In the genomic region with DNA sequence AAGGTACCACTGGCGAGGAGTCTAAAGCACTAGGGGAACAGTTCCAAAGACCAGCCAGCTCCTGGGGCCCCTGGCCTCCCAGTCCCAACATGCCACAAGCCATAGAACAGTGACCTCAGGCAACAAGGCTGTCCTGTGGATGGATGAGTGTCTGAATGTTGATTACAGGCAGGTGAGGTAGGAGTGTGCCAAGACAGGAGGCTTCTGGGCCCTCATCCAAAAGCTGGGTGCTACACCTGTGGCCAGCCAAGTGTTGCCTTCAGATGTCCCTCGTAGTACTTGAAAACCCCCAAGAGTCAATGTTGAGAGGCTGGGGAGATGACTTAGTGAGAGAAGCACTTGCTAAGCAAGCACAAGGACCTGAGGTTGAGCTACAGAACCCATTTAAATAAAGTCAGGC, we compare ENCODE assay signal across 16 mouse cellular contexts.
"Had no signal": no experiment of that assay in that cellular context is flagged by ENCODE, and none has a peak within 500 bp of the region (broad histone marks: within the 10 kb centered on the region; RNA-seq: fewer than 3 reads in every experiment).

No protein-coding gene starts in this region.

- H3K4me3 ChIP-seq: lung, embryonic 15.5 days; megakaryocyte, embryonic 14.5 days; midbrain, embryonic 12.5 days; midbrain, embryonic 15.5 days; neural tube, embryonic 12.5 days; stomach, embryonic 15.5 days had no signal

- DNase-seq: liver, postnatal 0 days; lung, adult 2 months; lung, postnatal 14 days; lung, postnatal 36 days; right cerebral cortex, postnatal 14 days; thymus, adult 2 months; thymus, postnatal 25 days; thymus, postnatal 4 days had no signal

- H3K27ac ChIP-seq: lung, embryonic 15.5 days; macrophage; midbrain, embryonic 12.5 days; midbrain, embryonic 15.5 days; neural tube, embryonic 12.5 days; stomach, embryonic 15.5 days; stomach, postnatal 0 days had no signal
